ENCODE assay signal across 9 mouse cellular contexts in genomic region chr7:4924891-4925301, GRCm38 (mm10). TPM values are rescaled to one million over a fixed set of nuclear protein-coding genes. Genes with fewer than 3 reads are reported as not detected.
DNase-seq lines count a peak whose midpoint lies in the region; ATAC-seq and TF ChIP-seq lines count a peak whose summit lies in the region.
"Had no signal": no experiment of that assay in that cellular context is flagged by ENCODE, and none has a peak within 500 bp of the region (broad histone marks: within the 10 kb centered on the region; RNA-seq: fewer than 3 reads in every experiment).

No protein-coding gene starts in this region.

- no peaks in the 10 kb centered on the region for H3K27me3 ChIP-seq in embryonic facial prominence, embryonic 15.5 days
- H3K27me3 ChIP-seq in heart, embryonic 16.5 days (ENCODE audit: control insufficient read depth, insufficient read depth, low read length) = no peaks in the 10 kb centered on the region
- no peaks in the 10 kb centered on the region for H3K27me3 ChIP-seq in stomach, embryonic 16.5 days (ENCODE audit: control insufficient read depth, insufficient read depth, low read length)
- H3K27me3 ChIP-seq in liver, embryonic 12.5 days (replicated peaks) = peaks cover 73% of the 10 kb centered on the region
- no peaks in the 10 kb centered on the region for H3K27me3 ChIP-seq in cerebellum, adult 2 months (ENCODE audit: control insufficient read depth, insufficient read depth, low read length)

- DNase-seq in left cerebral cortex, postnatal 14 days (ENCODE audit: low spot score in 2 of 2) = peak; percentile 34 to 71
- no peak for DNase-seq in left cerebral cortex, adult 2 months (ENCODE audit: extremely low spot score in 1 of 2, low spot score in 2 of 2)
- peak; percentile 50 for DNase-seq in lung, postnatal 14 days
- DNase-seq in cerebellum, adult 2 months = no peak

- H3K9ac ChIP-seq in embryonic facial prominence, embryonic 15.5 days = no peak overlapping the region
- no peak overlapping the region for H3K9ac ChIP-seq in heart, embryonic 16.5 days (ENCODE audit: low read length)
- peak overlapping the region; percentile 66; the same call in 1 of the 2 replicates for H3K9ac ChIP-seq in stomach, embryonic 16.5 days (ENCODE audit: low read length)
- H3K9ac ChIP-seq in liver, embryonic 12.5 days = no peak overlapping the region
- H3K9ac ChIP-seq: liver, embryonic 15.5 days had no signal

- no peaks in the 10 kb centered on the region for H3K9me3 ChIP-seq in embryonic facial prominence, embryonic 15.5 days (replicated peaks)
- H3K9me3 ChIP-seq in heart, embryonic 16.5 days (replicated peaks; ENCODE audit: control insufficient read depth, low read length) = no peaks in the 10 kb centered on the region
- H3K9me3 ChIP-seq in stomach, embryonic 16.5 days (replicated peaks; ENCODE audit: control insufficient read depth, low read length) = no peaks in the 10 kb centered on the region
- H3K9me3 ChIP-seq in liver, embryonic 12.5 days (replicated peaks) = no peaks in the 10 kb centered on the region
- H3K9me3 ChIP-seq: liver, embryonic 15.5 days had no signal

- intact Hi-C loops in left cerebral cortex, postnatal 14 days (cut with DNase I) = loop anchor here (5.0 kb wide), 1 partner anchor 83 kb away; the partner anchor contains the start of gene Shisa7
- intact Hi-C loops in left cerebral cortex, adult 2 months (cut with DNase I) = no loop called here

- WGBS in embryonic facial prominence, embryonic 15.5 days = 3% methylated on average over 3 of the region's 4 CpGs
- WGBS in heart, embryonic 16.5 days = 10% methylated on average over 3 of the region's 4 CpGs
- WGBS in stomach, embryonic 16.5 days = 3% methylated on average over 3 of the region's 4 CpGs
- WGBS in liver, embryonic 12.5 days (ENCODE audit: insufficient replicate concordance) = 14% methylated on average over 3 of the region's 4 CpGs
- 18% methylated on average over 4 of the region's 4 CpGs for WGBS in cerebellum, adult 2 months

- no peak for TF ChIP-seq CTCF in left cerebral cortex, adult 2 months (IDR thresholded peaks at IDR 0.05)
- no peak for TF ChIP-seq CTCF in cerebellum, adult 2 months (IDR thresholded peaks at IDR 0.05; ENCODE audit: borderline replicate concordance, insufficient read depth, low read depth, low read length)

- 0 out of 2 replicates have a peak overlapping the region, but pooled peaks have one; percentile 10 for H3K4me2 ChIP-seq in embryonic facial prominence, embryonic 15.5 days (replicated peaks)
- H3K4me2 ChIP-seq in heart, embryonic 16.5 days (ENCODE audit: low read depth, low read length) = no peak overlapping the region
- H3K4me2 ChIP-seq in stomach, embryonic 16.5 days (ENCODE audit: low read depth, low read length) = peak overlapping the region; percentile 62
- no peak overlapping the region for H3K4me2 ChIP-seq in liver, embryonic 12.5 days

- H3K4me1 ChIP-seq in embryonic facial prominence, embryonic 15.5 days = peaks cover 51% of the 10 kb centered on the region
- peaks cover 32% of the 10 kb centered on the region for H3K4me1 ChIP-seq in heart, embryonic 16.5 days (ENCODE audit: control insufficient read depth, insufficient read depth, low read length)
- peaks cover 45% of the 10 kb centered on the region for H3K4me1 ChIP-seq in stomach, embryonic 16.5 days (ENCODE audit: control insufficient read depth, insufficient read depth, low read length)
- H3K4me1 ChIP-seq in liver, embryonic 12.5 days = peaks cover 47% of the 10 kb centered on the region
- H3K4me1 ChIP-seq in cerebellum, adult 2 months (ENCODE audit: control insufficient read depth, insufficient read depth, low read length) = no peaks in the 10 kb centered on the region; the same call in 1 of the 2 replicates

- no peak overlapping the region for H3K4me3 ChIP-seq in left cerebral cortex, adult 2 months
- H3K4me3 ChIP-seq in embryonic facial prominence, embryonic 15.5 days (replicated peaks) = peak overlapping the region; percentile 4; the same call in 1 of the 2 replicates
- H3K4me3 ChIP-seq in heart, embryonic 16.5 days (ENCODE audit: low read length) = no peak overlapping the region
- H3K4me3 ChIP-seq in stomach, embryonic 16.5 days (replicated peaks; ENCODE audit: low read length) = peak overlapping the region; percentile 4; the same call in 1 of the 2 replicates
- H3K4me3 ChIP-seq in liver, embryonic 12.5 days = no peak overlapping the region
- no peak overlapping the region for H3K4me3 ChIP-seq in cerebellum, adult 2 months (replicated peaks; ENCODE audit: insufficient read depth, low read depth, low read length)
- H3K4me3 ChIP-seq: liver, embryonic 15.5 days had no signal

- TF ChIP-seq POLR2A in cerebellum, adult 2 months (IDR thresholded peaks at IDR 0.05; ENCODE audit: borderline replicate concordance, insufficient read depth, low read length) = no peak

- H3K27ac ChIP-seq in left cerebral cortex, adult 2 months = no peak overlapping the region; the same call in 1 of the 2 replicates
- peak overlapping the region; percentile 91 for H3K27ac ChIP-seq in embryonic facial prominence, embryonic 15.5 days (replicated peaks)
- peak overlapping the region; percentile 74 for H3K27ac ChIP-seq in heart, embryonic 16.5 days (ENCODE audit: low read length)
- peak overlapping the region; percentile 95 for H3K27ac ChIP-seq in stomach, embryonic 16.5 days (ENCODE audit: low read length)
- H3K27ac ChIP-seq in liver, embryonic 12.5 days = no peak overlapping the region
- no peak overlapping the region for H3K27ac ChIP-seq in cerebellum, adult 2 months (ENCODE audit: insufficient read depth, low read length)
- H3K27ac ChIP-seq: liver, embryonic 15.5 days had no signal

- H3K36me3 ChIP-seq in embryonic facial prominence, embryonic 15.5 days = peaks cover 13% of the 10 kb centered on the region
- peaks cover 10% of the 10 kb centered on the region for H3K36me3 ChIP-seq in heart, embryonic 16.5 days (ENCODE audit: control insufficient read depth, insufficient read depth)
- H3K36me3 ChIP-seq in stomach, embryonic 16.5 days (ENCODE audit: control insufficient read depth, insufficient read depth, low read length) = peaks cover 10% of the 10 kb centered on the region; the same call in 1 of the 2 replicates
- H3K36me3 ChIP-seq in liver, embryonic 12.5 days = peaks cover 11% of the 10 kb centered on the region

- peak; percentile 56 for ATAC-seq in embryonic facial prominence, embryonic 15.5 days (ENCODE audit: insufficient number of reproducible peaks, low FRiP score, low TSS enrichment, low read depth)
- ATAC-seq in heart, embryonic 16.5 days (replicated peaks; ENCODE audit: extremely low read depth, insufficient read depth, low FRiP score) = peak; percentile 24
- peak; percentile 53 for ATAC-seq in stomach, embryonic 16.5 days (ENCODE audit: insufficient read depth, low FRiP score)
- no peak for ATAC-seq in liver, embryonic 12.5 days

RNA-seq across cellular contexts. Expression of gene Ssc5d, which starts 0.7 kb away (rescaled TPM):
- total RNA-seq in left cerebral cortex, postnatal 14 days (2021) = 1 to 10 TPM; 2.3 to 2.9 TPM
- total RNA-seq in left cerebral cortex, adult 2 months (2021) = 1 to 10 TPM; 2.8 to 4.4 TPM
- polyA plus RNA-seq in embryonic facial prominence, embryonic 15.5 days (2015; fragmentation: Nextera tagmentation; extraction: Ambion mirVana) = 4.7 and 5.5 TPM in 2 replicates
- 2.6 and 2.7 TPM in 2 replicates for polyA plus RNA-seq in heart, embryonic 16.5 days (2015; fragmentation: Nextera tagmentation; extraction: Ambion mirVana)
- 3.4 and 3.5 TPM in 2 replicates for polyA plus RNA-seq in stomach, embryonic 16.5 days (2015; fragmentation: Nextera tagmentation; extraction: Ambion mirVana)
- polyA plus RNA-seq in liver, embryonic 12.5 days (2016; fragmentation: Nextera tagmentation; extraction: Ambion mirVana) = 0.13 and 0.19 TPM in 2 replicates
- 1.9 TPM in 2 replicates for polyA plus RNA-seq in cerebellum, adult 2 months (2012; rRNA removed)

RNA-seq across cellular contexts. Expression of gene Nat14, which starts 3.1 kb away (rescaled TPM):
- total RNA-seq in left cerebral cortex, postnatal 14 days (2021) = 10 to 100 TPM; 86.6 to 92.4 TPM
- total RNA-seq in left cerebral cortex, adult 2 months (2021) = 100 to 1,000 TPM in 1 of 2 experiments, 10 to 100 TPM in 1; 99.7 to 109 TPM
- polyA plus RNA-seq in embryonic facial prominence, embryonic 15.5 days (2015; fragmentation: Nextera tagmentation; extraction: Ambion mirVana) = 5.1 and 5.5 TPM in 2 replicates
- polyA plus RNA-seq in heart, embryonic 16.5 days (2015; fragmentation: Nextera tagmentation; extraction: Ambion mirVana) = 3.9 and 4.6 TPM in 2 replicates
- 3.0 and 4.0 TPM in 2 replicates for polyA plus RNA-seq in stomach, embryonic 16.5 days (2015; fragmentation: Nextera tagmentation; extraction: Ambion mirVana)
- 0.54 and 0.67 TPM in 2 replicates for polyA plus RNA-seq in liver, embryonic 12.5 days (2016; fragmentation: Nextera tagmentation; extraction: Ambion mirVana)
- 33.5 and 37.5 TPM in 2 replicates for polyA plus RNA-seq in cerebellum, adult 2 months (2012; rRNA removed)

RNA-seq across cellular contexts. Expression of gene Zfp628, which starts 9.9 kb away (rescaled TPM):
- 10 to 100 TPM; 14.5 to 16.3 TPM for total RNA-seq in left cerebral cortex, postnatal 14 days (2021)
- total RNA-seq in left cerebral cortex, adult 2 months (2021) = 10 to 100 TPM; 15.8 to 16.4 TPM
- polyA plus RNA-seq in embryonic facial prominence, embryonic 15.5 days (2015; fragmentation: Nextera tagmentation; extraction: Ambion mirVana) = 4.1 and 4.9 TPM in 2 replicates
- polyA plus RNA-seq in heart, embryonic 16.5 days (2015; fragmentation: Nextera tagmentation; extraction: Ambion mirVana) = 2.2 and 2.5 TPM in 2 replicates
- polyA plus RNA-seq in stomach, embryonic 16.5 days (2015; fragmentation: Nextera tagmentation; extraction: Ambion mirVana) = 2.1 and 2.3 TPM in 2 replicates
- polyA plus RNA-seq in liver, embryonic 12.5 days (2016; fragmentation: Nextera tagmentation; extraction: Ambion mirVana) = 2.4 and 2.7 TPM in 2 replicates
- 9.8 and 10.4 TPM in 2 replicates for polyA plus RNA-seq in cerebellum, adult 2 months (2012; rRNA removed)

RNA-seq across cellular contexts. Expression of gene Gm36210, which starts 18.6 kb away (rescaled TPM):
- under 1 TPM; 0.29 to 0.34 TPM for total RNA-seq in left cerebral cortex, postnatal 14 days (2021)
- under 1 TPM; 0.27 to 0.28 TPM for total RNA-seq in left cerebral cortex, adult 2 months (2021)
- polyA plus RNA-seq in embryonic facial prominence, embryonic 15.5 days (2015; fragmentation: Nextera tagmentation; extraction: Ambion mirVana) = not detected in 2 replicates
- 0.11 TPM in 1 of 2 replicates, not detected in the other for polyA plus RNA-seq in heart, embryonic 16.5 days (2015; fragmentation: Nextera tagmentation; extraction: Ambion mirVana)
- polyA plus RNA-seq in stomach, embryonic 16.5 days (2015; fragmentation: Nextera tagmentation; extraction: Ambion mirVana) = 0.10 TPM in 1 of 2 replicates, not detected in the other
- 0.10 TPM in 1 of 2 replicates, not detected in the other for polyA plus RNA-seq in liver, embryonic 12.5 days (2016; fragmentation: Nextera tagmentation; extraction: Ambion mirVana)
- polyA plus RNA-seq in cerebellum, adult 2 months (2012; rRNA removed) = 0.59 and 0.61 TPM in 2 replicates
- polyA plus RNA-seq: liver, embryonic 15.5 days had no signal

RNA-seq across cellular contexts. Expression of gene Sbk2, which starts 39.3 kb away (rescaled TPM):
- total RNA-seq in left cerebral cortex, postnatal 14 days (2021) = under 1 TPM in 1 of 2 experiments, not detected in 1; 0.15 TPM
- under 1 TPM in 1 of 2 experiments, not detected in 1; 0.91 TPM for total RNA-seq in left cerebral cortex, adult 2 months (2021)
- 0.32 and 1.1 TPM in 2 replicates for polyA plus RNA-seq in embryonic facial prominence, embryonic 15.5 days (2015; fragmentation: Nextera tagmentation; extraction: Ambion mirVana)
- polyA plus RNA-seq in heart, embryonic 16.5 days (2015; fragmentation: Nextera tagmentation; extraction: Ambion mirVana) = 5.9 and 10.4 TPM in 2 replicates
- polyA plus RNA-seq in stomach, embryonic 16.5 days (2015; fragmentation: Nextera tagmentation; extraction: Ambion mirVana) = 0.26 and 0.47 TPM in 2 replicates
- polyA plus RNA-seq in liver, embryonic 12.5 days (2016; fragmentation: Nextera tagmentation; extraction: Ambion mirVana) = not detected in 2 replicates
- 0.15 and 0.38 TPM in 2 replicates for polyA plus RNA-seq in cerebellum, adult 2 months (2012; rRNA removed)
- polyA plus RNA-seq: liver, embryonic 15.5 days had no signal

Comparison
In these comparisons a context has a peak if more than half of its experiments do, and no peak if none do; other contexts are left out.
1. DNase-seq: peak in left cerebral cortex, postnatal 14 days (2 of 2) and lung, postnatal 14 days (single experiment); none in left cerebral cortex, adult 2 months (0 of 2) and cerebellum, adult 2 months (0 of 2).
2. H3K27ac ChIP-seq: peak in embryonic facial prominence, embryonic 15.5 days (single experiment), heart, embryonic 16.5 days (single experiment) and stomach, embryonic 16.5 days (single experiment); none in left cerebral cortex, adult 2 months (single experiment), liver, embryonic 12.5 days (single experiment) and cerebellum, adult 2 months (single experiment).
3. H3K4me3 ChIP-seq: peak in embryonic facial prominence, embryonic 15.5 days (single experiment) and stomach, embryonic 16.5 days (single experiment); none in left cerebral cortex, adult 2 months (single experiment), heart, embryonic 16.5 days (single experiment), liver, embryonic 12.5 days (single experiment) and cerebellum, adult 2 months (single experiment).
4. H3K4me2 ChIP-seq: peak in embryonic facial prominence, embryonic 15.5 days (single experiment) and stomach, embryonic 16.5 days (single experiment); none in heart, embryonic 16.5 days (single experiment) and liver, embryonic 12.5 days (single experiment).